Comparison of ENCODE assay signal across 16 mouse cellular contexts in the genomic region with DNA sequence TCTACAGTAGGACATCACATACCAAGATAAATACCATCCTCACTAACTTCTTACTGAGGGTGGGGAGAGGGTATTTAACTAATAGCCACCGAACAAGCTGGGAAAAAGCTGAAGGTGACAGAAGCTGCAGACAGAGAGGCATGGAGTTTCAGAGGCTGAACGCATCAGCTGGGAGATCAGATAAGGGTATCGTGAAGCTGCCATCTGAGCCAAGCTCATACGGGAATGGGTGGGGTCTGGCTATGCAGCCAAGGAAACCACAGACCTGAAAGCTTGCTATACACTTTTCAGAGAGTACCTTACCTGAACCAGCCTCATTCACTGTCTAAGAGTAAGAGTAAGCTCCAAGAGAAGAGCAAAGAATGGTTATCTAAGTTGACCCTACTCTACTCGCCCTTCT. TPM values are rescaled to one million over a fixed set of nuclear protein-coding genes. Genes with fewer than 3 reads are reported as not detected.
A peak's percentile ranks its signal among the peaks of the same experiment; 100 is the strongest.
DNase-seq lines count a peak whose midpoint lies in the region; ATAC-seq and TF ChIP-seq lines count a peak whose summit lies in the region.
"Had no signal": no experiment of that assay in that cellular context is flagged by ENCODE, and none has a peak within 500 bp of the region (broad histone marks: within the 10 kb centered on the region; RNA-seq: fewer than 3 reads in every experiment).

No protein-coding gene starts in this region.

- H3K4me1 ChIP-seq in liver, postnatal 0 days (ENCODE audit: insufficient read depth), result peaks cover 13% of the 10 kb centered on the region
- H3K4me1 ChIP-seq in midbrain, embryonic 14.5 days (ENCODE audit: control insufficient read depth, insufficient read depth, low read length), result no peaks in the 10 kb centered on the region
- H3K4me1 ChIP-seq: embryonic facial prominence, embryonic 13.5 days; hindbrain, embryonic 15.5 days; midbrain, embryonic 15.5 days; neural tube, embryonic 12.5 days had no signal

- no peaks in the 10 kb centered on the region for H3K27me3 ChIP-seq in liver, postnatal 0 days (ENCODE audit: insufficient read depth, low read length)
- no peaks in the 10 kb centered on the region for H3K27me3 ChIP-seq in midbrain, embryonic 14.5 days (ENCODE audit: control insufficient read depth, insufficient read depth, low read length)
- H3K27me3 ChIP-seq: embryonic facial prominence, embryonic 13.5 days; hindbrain, embryonic 15.5 days; midbrain, embryonic 15.5 days; neural tube, embryonic 12.5 days had no signal

- peak; percentile 76 for DNase-seq in CD4-positive helper T cell, adult 2 months (ENCODE audit: low read depth, low spot score)
- DNase-seq in CD8-positive naive resting alpha-beta T cell, adult 2 months (ENCODE audit: low read depth in 2 of 2, low spot score in 2 of 2), result peak; percentile 14 to 17
- DNase-seq in liver, postnatal 0 days, result no peak
- DNase-seq in urinary bladder, postnatal 14 days (ENCODE audit: low spot score), result no peak
- no peak for DNase-seq in retina, embryonic 14.5 days (ENCODE audit: low spot score)
- no peak for DNase-seq in midbrain, embryonic 14.5 days
- DNase-seq: cerebellum, postnatal 36 days; gastrocnemius, postnatal 25 days; kidney, adult 9 months; right cerebral cortex, adult 18-20 months had no signal

- TF ChIP-seq CTCF in liver, postnatal 0 days (IDR thresholded peaks at IDR 0.05; ENCODE audit: low read depth), result no peak

- H3K9ac ChIP-seq in liver, postnatal 0 days (replicated peaks), result no peak overlapping the region
- no peak overlapping the region for H3K9ac ChIP-seq in midbrain, embryonic 14.5 days (replicated peaks; ENCODE audit: low read length)
- H3K9ac ChIP-seq: embryonic facial prominence, embryonic 13.5 days; hindbrain, embryonic 15.5 days; midbrain, embryonic 15.5 days; neural tube, embryonic 12.5 days had no signal

- TF ChIP-seq EP300 in liver, postnatal 0 days (IDR thresholded peaks at IDR 0.05; ENCODE audit: low read depth), result no peak

- H3K27ac ChIP-seq in liver, postnatal 0 days (ENCODE audit: low read depth), result peak overlapping the region; percentile 30; the same call in 1 of the 2 replicates
- H3K27ac ChIP-seq in midbrain, embryonic 14.5 days (replicated peaks; ENCODE audit: low read depth, low read length), result no peak overlapping the region
- H3K27ac ChIP-seq: embryonic facial prominence, embryonic 13.5 days; hindbrain, embryonic 15.5 days; midbrain, embryonic 15.5 days; neural tube, embryonic 12.5 days had no signal

- H3K36me3 ChIP-seq in liver, postnatal 0 days (replicated peaks; ENCODE audit: insufficient read depth, low read length), result peaks cover 49% of the 10 kb centered on the region
- H3K36me3 ChIP-seq in midbrain, embryonic 14.5 days (ENCODE audit: control insufficient read depth, insufficient read depth, low read length), result peaks cover 43% of the 10 kb centered on the region

- no peaks in the 10 kb centered on the region for H3K9me3 ChIP-seq in liver, postnatal 0 days (ENCODE audit: low read length)
- no peaks in the 10 kb centered on the region for H3K9me3 ChIP-seq in midbrain, embryonic 14.5 days (ENCODE audit: control insufficient read depth, low read length)
- H3K9me3 ChIP-seq: embryonic facial prominence, embryonic 13.5 days; hindbrain, embryonic 15.5 days; midbrain, embryonic 15.5 days; neural tube, embryonic 12.5 days had no signal

- 30% methylated on average over 5 of the region's 5 CpGs for WGBS in liver, postnatal 0 days (ENCODE audit: insufficient replicate concordance)
- 90% methylated on average over 5 of the region's 5 CpGs for WGBS in midbrain, embryonic 14.5 days

- H3K4me3 ChIP-seq in liver, postnatal 0 days (ENCODE audit: low read depth, low read length), result no peak overlapping the region
- no peak overlapping the region for H3K4me3 ChIP-seq in midbrain, embryonic 14.5 days (replicated peaks; ENCODE audit: low read depth, low read length)
- H3K4me3 ChIP-seq: embryonic facial prominence, embryonic 13.5 days; hindbrain, embryonic 15.5 days; midbrain, embryonic 15.5 days; neural tube, embryonic 12.5 days had no signal

- peak; percentile 65 for ATAC-seq in erythroid progenitor cell, adult 5-6 weeks (replicated peaks; ENCODE audit: low FRiP score, poor library complexity, severe bottlenecking)
- peak; percentile 43; the same call in 1 of the 2 replicates for ATAC-seq in liver, postnatal 0 days
- ATAC-seq in midbrain, embryonic 14.5 days (ENCODE audit: low FRiP score, low TSS enrichment), result no peak
- ATAC-seq: forebrain, embryonic 14.5 days; midbrain, embryonic 15.5 days had no signal

- peak overlapping the region; percentile 55 for H3K4me2 ChIP-seq in liver, postnatal 0 days (ENCODE audit: low read depth, low read length)
- H3K4me2 ChIP-seq in midbrain, embryonic 14.5 days (ENCODE audit: low read length), result no peak overlapping the region
- H3K4me2 ChIP-seq: embryonic facial prominence, embryonic 13.5 days; hindbrain, embryonic 15.5 days; midbrain, embryonic 15.5 days; neural tube, embryonic 12.5 days had no signal

RNA-seq across cellular contexts. Expression of gene Cap1, which starts 12.9 kb away (rescaled TPM):
- 80.5 and 81.8 TPM in 2 replicates for total RNA-seq in erythroid progenitor cell, adult 5-6 weeks (2015; ENCODE audit: low replicate concordance)
- 71.2 and 81.2 TPM in 2 replicates for total RNA-seq in erythroid progenitor cell, adult 5-6 weeks (2017; ENCODE audit: low replicate concordance)
- polyA plus RNA-seq in liver, postnatal 0 days (2015; fragmentation: Nextera tagmentation; extraction: Ambion mirVana), result 22.3 and 28.4 TPM in 2 replicates
- polyA plus RNA-seq in midbrain, embryonic 14.5 days (2014; fragmentation: Nextera tagmentation; extraction: Ambion mirVana), result 52.2 and 72.8 TPM in 2 replicates

RNA-seq across cellular contexts. Expression of gene Ppt1, which starts 37.0 kb away (rescaled TPM):
- 15.1 and 39.3 TPM in 2 replicates for total RNA-seq in erythroid progenitor cell, adult 5-6 weeks (2015; ENCODE audit: low replicate concordance)
- 6.9 and 12.6 TPM in 2 replicates for total RNA-seq in erythroid progenitor cell, adult 5-6 weeks (2017; ENCODE audit: low replicate concordance)
- polyA plus RNA-seq in liver, postnatal 0 days (2015; fragmentation: Nextera tagmentation; extraction: Ambion mirVana), result 18.6 and 20.3 TPM in 2 replicates
- 66.1 and 74.7 TPM in 2 replicates for polyA plus RNA-seq in midbrain, embryonic 14.5 days (2014; fragmentation: Nextera tagmentation; extraction: Ambion mirVana)

Comparison
In these comparisons a context has a peak if more than half of its experiments do, and no peak if none do; other contexts are left out.
1. DNase-seq: peak in CD4-positive helper T cell, adult 2 months (single experiment) and CD8-positive naive resting alpha-beta T cell, adult 2 months (2 of 2); none in liver, postnatal 0 days (single experiment), urinary bladder, postnatal 14 days (single experiment), retina, embryonic 14.5 days (single experiment) and midbrain, embryonic 14.5 days (single experiment).